Mouse (Mus musculus): Measurements from ENCODE around the gene Usp49. TPM values are rescaled to one million over a fixed set of nuclear protein-coding genes. Genes with fewer than 3 reads are reported as not detected.

Gene Usp49
- polyA plus RNA-seq, 1 experiment from 2014 or later: 11.1 TPM

DNA sequence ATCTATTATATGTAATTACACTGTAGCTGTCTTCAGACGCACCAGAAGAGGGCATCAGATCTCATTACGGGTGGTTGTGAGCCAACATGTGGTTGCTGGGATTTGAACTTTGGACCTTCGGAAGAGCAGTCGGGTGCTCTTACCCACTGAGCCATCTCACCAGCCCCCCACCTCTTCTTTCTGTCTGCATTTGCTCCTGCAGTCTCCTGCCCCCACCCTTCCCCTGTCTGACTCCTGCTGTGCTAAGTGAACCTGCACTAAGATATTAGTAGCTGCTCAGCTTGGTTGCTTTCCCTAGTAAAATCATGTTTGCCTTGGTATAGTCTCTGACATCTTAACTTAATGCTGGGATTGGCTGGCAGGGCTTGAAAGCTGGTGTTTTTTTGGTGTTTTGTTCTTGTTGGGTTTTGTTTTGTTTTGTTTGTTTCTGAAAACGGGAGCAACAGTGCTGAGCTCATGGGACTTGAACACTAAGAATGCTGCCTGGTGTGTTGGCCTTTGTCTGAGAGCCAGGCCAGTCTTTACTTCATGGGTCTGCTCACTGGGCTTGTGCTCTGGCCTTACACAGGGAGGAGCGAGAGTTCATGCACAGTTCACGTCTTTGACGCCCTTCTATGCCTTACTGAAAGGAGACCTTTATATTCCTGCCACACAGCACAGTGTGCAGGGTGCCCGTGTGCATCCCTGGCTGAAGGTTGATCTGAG is 32.7 kb downstream of the Usp49 start:
- ATAC-seq (replicated peaks): 0 out of 2 replicates have a peak, but pooled peaks have one; percentile 32
- Histone ChIP-seq H3K36me3 (no peaks in the 10 kb centered on the region), H3K4me3 (no peak overlapping the region), H3K9ac (replicated peaks) (no peak overlapping the region), H3K4me1 (0 out of 2 replicates have a peak, but pooled peaks cover 6% of the 10 kb centered on the region), H3K9me3 (no peaks in the 10 kb centered on the region), H3K4me2 (replicated peaks) (no peak overlapping the region), H3K27ac (replicated peaks) (no peak overlapping the region), H3K27me3 (no peaks in the 10 kb centered on the region)
- 15% methylated on average over 9 of the region's 9 CpGs for WGBS

- no peak overlapping the region for H3K4me2 ChIP-seq (replicated peaks)
- H3K9me3 ChIP-seq: no peaks in the 10 kb centered on the region
- H3K27ac ChIP-seq (replicated peaks): no peak overlapping the region
- WGBS: 85% methylated on average over 7 of the region's 7 CpGs
- no peak overlapping the region for H3K4me3 ChIP-seq
- H3K36me3 ChIP-seq: no peaks in the 10 kb centered on the region
- ATAC-seq (replicated peaks): no peak
- no peak overlapping the region for H3K9ac ChIP-seq (replicated peaks)
- no peaks in the 10 kb centered on the region for H3K27me3 ChIP-seq
- 0 out of 2 replicates have a peak, but pooled peaks cover 12% of the 10 kb centered on the region for H3K4me1 ChIP-seq
Measured at GRCm38 (mm10) chr17:47664474-47664873, 34.0 kb downstream of the Usp49 start.

- Histone ChIP-seq H3K27ac (replicated peaks) (no peak overlapping the region), H3K27me3 (peaks cover 4% of the 10 kb centered on the region; the same call in 1 of the 2 replicates), H3K36me3 (no peaks in the 10 kb centered on the region), H3K4me3 (no peak overlapping the region), H3K4me1 (peaks cover 15% of the 10 kb centered on the region), H3K9ac (replicated peaks) (no peak overlapping the region), H3K9me3 (no peaks in the 10 kb centered on the region), H3K4me2 (replicated peaks) (no peak overlapping the region)
- WGBS: 41% methylated on average over 4 of the region's 4 CpGs
- ATAC-seq (replicated peaks): peak; percentile 69
Measured at GRCm38 (mm10) chr17:47669166-47669565, 38.7 kb downstream of the Usp49 start.

DNA sequence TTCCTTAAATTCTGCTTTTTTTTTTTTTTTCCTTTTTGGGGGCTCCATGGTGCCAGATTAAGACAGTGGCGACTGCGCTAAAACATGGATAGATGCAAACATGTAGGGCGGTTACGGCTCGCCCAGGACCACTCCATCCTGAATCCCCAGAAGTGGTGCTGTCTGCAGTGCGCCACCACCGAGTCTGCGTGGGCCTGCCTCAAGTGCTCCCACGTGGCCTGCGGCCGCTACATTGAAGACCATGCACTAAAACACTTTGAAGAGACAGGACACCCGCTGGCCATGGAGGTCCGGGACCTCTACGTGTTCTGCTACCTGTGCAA is 41.5 kb downstream of the Usp49 start:
- WGBS: 20% methylated on average over 14 of the region's 14 CpGs
- no peak overlapping the region for H3K27ac ChIP-seq (replicated peaks)
- H3K4me2 ChIP-seq (replicated peaks): peak overlapping the region; percentile 34
- H3K4me1 ChIP-seq: peaks cover 20% of the 10 kb centered on the region
- peaks cover 12% of the 10 kb centered on the region for H3K36me3 ChIP-seq
- ATAC-seq (replicated peaks): peak; percentile 27; the same call in 1 of the 2 replicates
- H3K4me3 ChIP-seq: peak overlapping the region; percentile 20
- no peaks in the 10 kb centered on the region for H3K9me3 ChIP-seq
- H3K27me3 ChIP-seq: peaks cover 4% of the 10 kb centered on the region; the same call in 1 of the 2 replicates
- H3K9ac ChIP-seq (replicated peaks): no peak overlapping the region

- no peaks in the 10 kb centered on the region for H3K9me3 ChIP-seq
- peak overlapping the region; percentile 34 for H3K4me2 ChIP-seq (replicated peaks)
- H3K4me1 ChIP-seq: peaks cover 20% of the 10 kb centered on the region
- ATAC-seq (replicated peaks): peak; percentile 39
- no peak overlapping the region for H3K27ac ChIP-seq (replicated peaks)
- H3K9ac ChIP-seq (replicated peaks): no peak overlapping the region
- H3K36me3 ChIP-seq: peaks cover 15% of the 10 kb centered on the region
- H3K4me3 ChIP-seq: peak overlapping the region; percentile 20
- peaks cover 4% of the 10 kb centered on the region; the same call in 1 of the 2 replicates for H3K27me3 ChIP-seq
- WGBS: 6% methylated on average over 62 of the region's 68 CpGs
Measured at GRCm38 (mm10) chr17:47672311-47673111, 42.0 kb downstream of the Usp49 start.

- ATAC-seq (replicated peaks): no peak
- 16% methylated on average over 9 of the region's 9 CpGs for WGBS
- no peak overlapping the region for H3K4me3 ChIP-seq
- no peaks in the 10 kb centered on the region for H3K27me3 ChIP-seq
- H3K9ac ChIP-seq (replicated peaks): no peak overlapping the region
- no peak overlapping the region for H3K4me2 ChIP-seq (replicated peaks)
- H3K4me1 ChIP-seq: peaks cover 14% of the 10 kb centered on the region
- H3K27ac ChIP-seq (replicated peaks): peak overlapping the region; percentile 53
- no peaks in the 10 kb centered on the region for H3K9me3 ChIP-seq
- H3K36me3 ChIP-seq: peaks cover 52% of the 10 kb centered on the region
Measured at GRCm38 (mm10) chr17:47676581-47676980, 46.1 kb downstream of the Usp49 start.

DNA sequence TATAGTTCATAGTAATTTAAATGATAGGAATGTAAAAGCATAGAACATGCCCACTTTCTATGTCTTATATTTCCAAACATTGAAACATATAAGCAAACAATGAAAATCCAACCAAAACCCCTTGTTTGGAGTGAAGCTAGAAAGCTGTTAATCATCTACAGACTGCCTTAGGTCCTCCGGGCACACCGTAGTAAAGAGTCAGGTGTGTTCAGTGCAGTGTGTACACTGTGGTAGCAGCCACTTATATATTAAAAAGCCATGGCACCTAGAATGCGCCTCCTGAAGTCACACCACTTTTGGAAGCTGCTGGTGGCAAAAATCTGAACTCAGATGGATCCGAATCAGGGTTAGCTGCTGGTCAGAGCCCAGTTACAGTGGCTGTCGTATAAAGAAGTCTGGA is 47.7 kb downstream of the Usp49 start:
- no peaks in the 10 kb centered on the region for H3K27me3 ChIP-seq
- ATAC-seq (replicated peaks): no peak
- H3K9ac ChIP-seq (replicated peaks): no peak overlapping the region
- H3K9me3 ChIP-seq: no peaks in the 10 kb centered on the region
- 93% methylated on average over 5 of the region's 5 CpGs for WGBS
- H3K4me3 ChIP-seq: no peak overlapping the region
- H3K27ac ChIP-seq (replicated peaks): no peak overlapping the region
- peaks cover 69% of the 10 kb centered on the region for H3K36me3 ChIP-seq
- no peak overlapping the region for H3K4me2 ChIP-seq (replicated peaks)
- H3K4me1 ChIP-seq: 0 out of 2 replicates have a peak, but pooled peaks cover 4% of the 10 kb centered on the region

GRCm38 (mm10) chr17:47678702-47679101 is 48.2 kb downstream of the Usp49 start:
- 92% methylated on average over 5 of the region's 5 CpGs for WGBS
- Histone ChIP-seq H3K27ac (replicated peaks) (no peak overlapping the region), H3K27me3 (no peaks in the 10 kb centered on the region), H3K4me2 (replicated peaks) (no peak overlapping the region), H3K4me3 (no peak overlapping the region), H3K9me3 (no peaks in the 10 kb centered on the region), H3K36me3 (peaks cover 74% of the 10 kb centered on the region), H3K4me1 (0 out of 2 replicates have a peak, but pooled peaks cover 4% of the 10 kb centered on the region), H3K9ac (replicated peaks) (no peak overlapping the region)
- ATAC-seq (replicated peaks): no peak

DNA sequence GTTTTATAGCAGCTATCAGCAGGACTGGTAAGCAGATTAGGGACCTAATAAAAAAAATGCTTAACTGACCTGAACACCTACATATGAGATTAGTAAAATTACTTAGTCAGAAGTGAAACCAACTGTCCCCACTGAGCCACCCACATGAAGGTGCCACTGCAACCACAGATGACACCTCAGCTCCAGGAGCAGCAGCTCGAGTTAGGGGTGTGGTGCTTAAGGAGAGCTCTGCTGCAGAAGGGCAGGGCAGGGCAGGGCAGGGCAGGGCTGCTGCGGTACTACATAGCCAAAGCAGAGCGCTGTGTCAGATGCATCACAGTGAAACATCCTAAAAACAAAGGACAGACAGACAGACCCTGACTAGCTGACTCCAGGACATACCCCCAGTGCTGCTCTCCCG is 52.3 kb downstream of the Usp49 start:
- no peaks in the 10 kb centered on the region for H3K9me3 ChIP-seq
- no peak overlapping the region for H3K27ac ChIP-seq (replicated peaks)
- peaks cover 70% of the 10 kb centered on the region for H3K36me3 ChIP-seq

GRCm38 (mm10) chr17:47687409-47688343 is 57.2 kb downstream of the Usp49 start:
- H3K9ac ChIP-seq (replicated peaks): peak overlapping the region; percentile 88
- no peaks in the 10 kb centered on the region for H3K9me3 ChIP-seq
- H3K4me1 ChIP-seq: peaks cover 20% of the 10 kb centered on the region
- H3K4me2 ChIP-seq (replicated peaks): peak overlapping the region; percentile 92
- no peaks in the 10 kb centered on the region for H3K27me3 ChIP-seq
- H3K4me3 ChIP-seq: peak overlapping the region; percentile 78
- peaks cover 24% of the 10 kb centered on the region for H3K36me3 ChIP-seq
- WGBS: under 1% methylated on average over 70 of the region's 70 CpGs
- peak; percentile 90 for ATAC-seq (replicated peaks)
- peak overlapping the region; percentile 86 for H3K27ac ChIP-seq (replicated peaks)

More for the DNA sequence above, 52.3 kb downstream of the Usp49 start:
- peaks cover 10% of the 10 kb centered on the region for H3K4me1 ChIP-seq
- H3K4me2 ChIP-seq (replicated peaks): no peak overlapping the region
- ATAC-seq (replicated peaks): no peak
- H3K4me3 ChIP-seq: no peak overlapping the region
- WGBS: 93% methylated on average over 4 of the region's 4 CpGs
- H3K27me3 ChIP-seq: no peaks in the 10 kb centered on the region
- no peak overlapping the region for H3K9ac ChIP-seq (replicated peaks)

DNA sequence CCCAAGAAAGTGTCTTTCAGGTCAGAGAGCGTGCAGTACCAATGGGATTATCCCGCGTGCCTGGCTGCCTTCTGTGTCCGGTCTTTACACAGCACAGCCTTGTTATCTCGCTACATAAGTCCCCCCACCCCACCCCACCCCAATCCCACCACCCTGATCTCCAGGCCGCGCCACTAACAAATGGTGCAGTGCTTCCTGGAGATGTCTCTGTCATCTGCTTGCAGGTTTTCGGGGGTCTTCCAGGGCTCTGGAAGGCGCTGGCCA is 57.8 kb downstream of the Usp49 start, which contains the start of gene Tomm6:
Gene Tomm6, minus strand, starts transcription at position 43 of the 264 bp plus-strand sequence.
- peaks cover 18% of the 10 kb centered on the region for H3K36me3 ChIP-seq
- no peaks in the 10 kb centered on the region for H3K27me3 ChIP-seq
- WGBS: 0% methylated on average over 9 of the region's 9 CpGs
- no peak for ATAC-seq (replicated peaks)
- peak within 1 kb of the TSS; percentile 88 for H3K9ac ChIP-seq (replicated peaks)
- H3K4me1 ChIP-seq: peaks cover 20% of the 10 kb centered on the region
- H3K4me3 ChIP-seq: peak within 1 kb of the TSS; percentile 78
- H3K9me3 ChIP-seq: no peaks in the 10 kb centered on the region
- peak within 1 kb of the TSS; percentile 92 for H3K4me2 ChIP-seq (replicated peaks)
- H3K27ac ChIP-seq (replicated peaks): peak within 1 kb of the TSS; percentile 86

Data from forebrain, embryonic 15.5 days (tissue).